Mouse (Mus musculus) myocyte (in vitro differentiated cells): ENCODE data around the gene Plppr2.

Source experiments
- MAX ChIP-seq: IDR thresholded peaks from one replicate; pipeline ENCODE4 v1.6.1; 2011; ENCODE audit warnings: low read depth, mild to moderate bottlenecking, control low read depth
- MYOG ChIP-seq, 3 experiments: IDR thresholded peaks; one replicate each; pipeline ENCODE4 v1.6.1; 2011; ENCODE audit warnings: control low read depth in 2 of 3, low read depth in 2 of 3, mild to moderate bottlenecking in 2 of 3; ENCODE audit not compliant: insufficient read length in 2 of 3, control insufficient read depth in 1 of 3, insufficient read depth in 1 of 3
- POLR2A ChIP-seq: IDR thresholded peaks from one replicate; pipeline ENCODE4 v1.6.1; 2011; ENCODE audit warnings: low read depth, mild to moderate bottlenecking, control low read depth, moderate library complexity; ENCODE audit not compliant: insufficient read length
- POLR2AphosphoS2 ChIP-seq: IDR thresholded peaks from one replicate; pipeline ENCODE4 v1.6.1; 2011; ENCODE audit warnings: low read depth, control low read depth; ENCODE audit not compliant: insufficient read length
- REST ChIP-seq: IDR thresholded peaks from one replicate; pipeline ENCODE4 v1.6.1; 2011; ENCODE audit warnings: mild to moderate bottlenecking, control low read depth, moderate library complexity; ENCODE audit not compliant: insufficient read depth, insufficient read length

DNA sequence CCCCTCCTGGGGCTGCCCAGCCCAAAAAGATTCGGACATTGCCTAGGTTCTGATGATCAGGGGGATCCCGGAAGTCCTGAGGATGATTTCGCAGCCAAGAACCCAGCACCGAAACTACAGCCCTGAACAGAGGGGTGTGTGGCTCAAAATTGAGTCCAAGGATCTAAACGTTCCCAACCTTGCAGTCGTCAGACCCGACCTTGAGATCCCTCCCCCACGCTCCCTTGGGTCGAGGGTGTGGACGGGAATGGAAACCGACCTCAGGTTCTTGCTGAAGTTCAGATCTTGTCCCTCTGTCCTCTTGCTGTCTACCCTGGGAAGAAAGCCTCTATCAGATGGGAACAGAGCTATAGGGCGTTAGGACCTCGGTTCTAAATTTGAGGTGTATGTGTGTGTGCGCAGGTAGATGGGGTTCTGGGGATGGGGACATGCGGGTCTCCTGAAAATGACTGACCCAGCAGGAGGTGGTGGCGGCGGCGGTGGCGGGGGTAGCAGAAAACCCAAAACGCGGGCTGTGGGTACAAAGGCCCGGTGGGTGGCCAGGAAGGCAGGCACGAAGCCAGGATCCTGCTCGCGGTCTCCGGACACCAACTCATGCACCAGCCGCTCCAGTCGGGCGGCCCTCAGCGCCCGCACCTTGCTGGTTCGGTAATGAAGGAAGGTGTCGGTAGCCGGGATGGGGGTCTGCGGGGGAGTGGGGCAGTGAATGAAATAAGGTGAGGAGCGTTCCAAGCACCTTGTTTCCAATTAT lies 50.9 kb downstream of the Plppr2 start:
- no peak for TF ChIP-seq POLR2A
- no peak for TF ChIP-seq REST
- TF ChIP-seq MAX = no peak
- TF ChIP-seq MYOG (IDR thresholded peaks at IDR 0.05; ENCODE audit: control insufficient read depth in 1 of 3, insufficient read depth in 1 of 3, insufficient read length in 2 of 3, low read depth in 2 of 3) = no peak
- no peak for TF ChIP-seq POLR2AphosphoS2
